Mouse (Mus musculus) frontal cortex, postnatal 36 days (tissue): Measurements from ENCODE around the gene Veph1.

Source experiments
- DNase-seq, 2 experiments: peaks; one replicate each; pipeline ENCODE4 v3.0.0; 2022; ENCODE audit warnings: low spot score in 2 of 2

The Veph1 gene

GRCm38 (mm10) chr3:66224931-66225537 is 71.6 kb downstream of the Veph1 start:
- DNase-seq, result no peak

- DNase-seq, result no peak
Observed at GRCm38 (mm10) chr3:66221243-66221611, 75.4 kb downstream of the Veph1 start.

DNA sequence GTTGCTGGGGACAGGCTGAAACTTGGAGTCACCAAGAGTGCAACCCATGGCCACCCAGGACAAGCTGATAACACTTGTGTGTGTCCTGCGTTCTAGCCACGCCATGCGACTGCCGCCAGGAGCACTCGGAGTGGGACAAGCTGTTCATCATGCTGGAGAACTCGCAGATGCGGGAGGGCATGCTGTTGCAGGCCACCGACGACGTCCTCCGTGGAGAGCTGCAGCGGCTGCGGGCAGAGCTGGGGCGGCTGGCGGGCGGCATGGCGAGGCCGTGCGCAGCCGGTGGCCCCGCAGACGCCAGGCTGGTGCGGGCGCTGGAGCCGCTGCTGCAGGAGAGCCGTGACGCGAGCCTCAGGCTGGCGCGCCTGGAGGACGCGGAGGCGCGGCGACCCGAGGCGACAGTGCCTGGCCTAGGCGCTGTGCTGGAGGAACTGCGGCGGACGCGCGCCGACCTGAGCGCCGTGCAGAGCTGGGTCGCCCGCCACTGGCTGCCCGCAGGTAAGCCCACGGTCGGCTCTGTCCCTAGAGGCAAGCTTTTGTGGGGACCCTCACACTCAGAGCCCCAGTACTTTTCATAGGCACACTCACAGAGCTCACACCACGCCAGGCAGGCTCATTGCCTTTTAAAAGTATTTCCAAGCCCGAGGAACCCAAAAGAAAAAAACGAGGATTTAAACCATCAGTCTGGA is 75.9 kb downstream of the Veph1 start:
- peak; percentile 47 for DNase-seq

DNA sequence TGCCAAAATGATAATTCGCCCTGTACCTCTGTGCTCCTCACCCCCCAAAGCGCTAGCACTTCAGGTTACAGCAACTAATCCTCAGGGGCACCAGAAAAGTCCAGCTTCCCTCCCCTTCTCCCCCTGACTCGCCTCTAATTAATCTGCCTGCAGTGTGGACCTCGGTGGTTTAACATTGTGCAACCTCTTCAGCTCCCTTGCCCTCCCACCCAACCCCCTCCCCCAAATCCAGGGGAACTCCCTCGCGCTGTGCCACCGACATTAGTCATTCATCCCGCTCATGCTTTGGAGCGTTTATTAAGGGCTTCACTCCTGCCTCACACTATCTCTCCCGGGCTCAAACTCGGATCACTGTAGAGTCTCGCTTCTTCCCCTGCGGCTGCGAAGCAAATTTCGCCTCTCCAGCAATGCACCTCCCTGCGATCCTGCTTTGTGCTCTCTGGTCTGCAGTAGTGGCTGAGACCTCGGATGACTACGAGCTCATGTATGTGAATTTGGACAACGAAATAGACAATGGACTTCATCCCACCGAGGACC is 76.9 kb downstream of the Veph1 start, which contains the start of gene Ptx3:
Ptx3 (plus strand) TSS at position 256 of the 537 bp plus-strand sequence.
- no peak for DNase-seq

DNA sequence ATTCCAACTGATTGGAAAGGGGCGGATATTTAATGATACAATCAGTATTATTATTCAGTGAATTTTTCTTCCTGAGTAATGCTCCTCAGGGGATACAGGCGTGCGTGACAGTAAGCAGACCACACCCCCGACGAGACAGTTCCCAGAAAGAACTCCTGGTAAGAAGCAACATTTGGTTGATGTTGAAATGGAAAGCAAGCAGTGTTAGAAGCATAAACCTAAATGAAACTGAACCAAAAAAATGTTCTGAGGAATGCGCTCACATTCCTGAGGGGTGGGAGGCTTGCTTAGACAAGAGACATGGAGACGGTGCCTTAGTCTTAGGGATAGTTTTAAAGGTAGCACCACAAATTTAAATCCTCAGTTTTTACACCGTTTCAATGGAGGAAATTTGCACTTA is 80.9 kb downstream of the Veph1 start:
- no peak for DNase-seq

- no peak for DNase-seq
Observed at GRCm38 (mm10) chr3:66213524-66213923, 83.1 kb downstream of the Veph1 start.

DNA sequence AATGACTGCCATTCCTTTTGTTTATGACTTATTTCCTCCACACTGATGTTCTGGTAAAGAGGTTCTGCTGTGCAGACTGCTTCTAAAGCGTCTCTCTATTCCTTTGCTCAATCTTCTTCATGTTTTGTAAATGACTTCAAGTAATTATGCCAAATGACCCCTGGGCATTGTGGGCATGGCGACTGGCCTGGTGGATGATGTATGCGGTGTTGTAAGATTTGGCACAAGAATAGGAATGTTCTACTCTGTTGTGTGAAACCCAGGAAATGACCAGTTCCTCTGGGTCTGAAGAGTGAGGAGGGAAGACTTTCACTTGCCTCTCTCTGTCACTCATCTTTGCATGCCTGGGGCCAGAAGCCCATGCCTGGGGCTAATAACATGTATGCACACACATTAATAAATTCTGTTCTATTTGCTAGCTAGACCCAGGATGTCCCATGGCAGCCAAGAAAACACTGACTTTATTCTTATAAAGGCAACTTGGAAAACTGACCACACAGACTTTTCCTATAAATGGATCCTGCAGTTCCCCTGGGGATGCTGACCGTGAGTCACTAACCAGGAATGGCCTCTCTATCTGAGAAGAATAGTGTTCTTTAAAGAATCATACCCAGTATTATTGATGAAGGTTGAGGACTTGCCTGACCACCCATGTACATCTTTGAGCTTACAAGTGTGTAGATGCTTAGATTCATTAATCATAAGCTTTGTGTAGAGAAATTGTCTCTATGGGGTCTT is 87.6 kb downstream of the Veph1 start:
- DNase-seq, result no peak

GRCm38 (mm10) chr3:66193910-66194562 is 102.6 kb downstream of the Veph1 start:
- no peak for DNase-seq

DNA sequence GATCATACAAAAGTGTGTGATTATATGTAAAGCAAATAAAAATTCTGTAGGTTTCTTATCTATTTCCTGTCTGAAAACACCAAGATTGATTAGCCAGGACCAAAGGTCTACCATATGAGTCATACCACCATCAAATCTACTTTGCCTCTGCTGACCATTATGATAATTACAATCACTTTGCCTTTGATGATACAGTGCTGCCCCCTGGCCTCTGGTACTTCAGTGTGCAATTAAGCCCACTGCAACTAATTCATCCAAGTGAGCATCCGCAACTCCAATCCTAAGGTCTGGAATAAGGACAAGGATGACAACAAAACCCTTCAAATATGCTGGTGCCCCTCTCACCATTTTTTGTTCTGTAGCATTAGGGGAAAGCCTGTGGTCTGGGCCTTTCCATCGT is 117.0 kb downstream of the Veph1 start:
- DNase-seq, result no peak

DNA sequence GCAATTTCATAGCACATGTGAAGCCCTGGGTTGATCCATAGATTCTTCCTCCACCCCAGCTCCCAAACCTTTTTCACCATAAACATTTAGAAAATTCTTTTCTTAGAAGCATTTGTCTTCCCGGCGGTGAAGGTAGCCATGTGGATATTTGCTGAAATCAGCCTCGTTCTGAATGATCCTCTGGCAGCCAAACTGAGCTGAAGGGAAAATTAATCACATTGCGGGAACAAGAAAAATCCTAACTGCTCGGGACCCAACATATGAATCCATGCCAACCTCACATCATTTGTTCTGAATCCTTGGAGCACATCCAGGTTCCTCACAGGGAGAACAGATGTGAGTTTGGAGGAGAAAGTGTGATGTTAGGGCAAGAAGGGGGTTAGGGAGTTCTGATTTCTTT is 123.7 kb downstream of the Veph1 start:
- DNase-seq, result peak in 1 of 2 experiments; percentile 2

DNA sequence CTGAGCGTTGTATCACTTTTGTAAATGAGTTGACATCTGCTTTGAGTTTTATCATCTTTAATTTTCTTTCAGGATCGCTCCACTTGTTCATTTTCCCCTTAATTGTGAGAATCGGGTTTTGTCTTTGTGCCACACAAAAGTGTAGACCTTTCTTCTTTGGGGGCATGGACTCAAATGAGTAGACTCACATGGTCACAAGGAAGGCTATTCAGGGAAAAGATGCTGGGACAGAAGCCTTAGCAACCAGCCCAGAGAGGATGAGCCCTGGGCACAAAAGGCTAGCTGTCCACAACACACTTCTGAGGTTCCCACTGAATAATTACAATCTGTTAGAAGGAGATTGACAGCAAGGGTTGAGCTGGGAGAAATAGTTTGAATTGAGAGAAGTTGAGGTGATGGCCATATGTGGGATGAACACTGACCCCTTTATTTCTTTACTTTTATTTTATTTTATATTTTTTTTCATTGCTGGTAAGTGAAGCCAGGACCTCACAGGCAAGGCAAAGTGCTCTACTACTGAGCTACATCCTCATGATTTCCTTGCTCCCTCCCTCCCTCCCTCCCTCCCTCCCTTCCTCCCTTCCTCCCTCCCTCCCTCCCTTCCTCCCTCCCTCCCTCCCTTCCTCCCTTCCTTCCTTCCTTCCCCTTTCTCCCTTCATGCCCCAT is 126.6 kb downstream of the Veph1 start:
- no peak for DNase-seq

DNA sequence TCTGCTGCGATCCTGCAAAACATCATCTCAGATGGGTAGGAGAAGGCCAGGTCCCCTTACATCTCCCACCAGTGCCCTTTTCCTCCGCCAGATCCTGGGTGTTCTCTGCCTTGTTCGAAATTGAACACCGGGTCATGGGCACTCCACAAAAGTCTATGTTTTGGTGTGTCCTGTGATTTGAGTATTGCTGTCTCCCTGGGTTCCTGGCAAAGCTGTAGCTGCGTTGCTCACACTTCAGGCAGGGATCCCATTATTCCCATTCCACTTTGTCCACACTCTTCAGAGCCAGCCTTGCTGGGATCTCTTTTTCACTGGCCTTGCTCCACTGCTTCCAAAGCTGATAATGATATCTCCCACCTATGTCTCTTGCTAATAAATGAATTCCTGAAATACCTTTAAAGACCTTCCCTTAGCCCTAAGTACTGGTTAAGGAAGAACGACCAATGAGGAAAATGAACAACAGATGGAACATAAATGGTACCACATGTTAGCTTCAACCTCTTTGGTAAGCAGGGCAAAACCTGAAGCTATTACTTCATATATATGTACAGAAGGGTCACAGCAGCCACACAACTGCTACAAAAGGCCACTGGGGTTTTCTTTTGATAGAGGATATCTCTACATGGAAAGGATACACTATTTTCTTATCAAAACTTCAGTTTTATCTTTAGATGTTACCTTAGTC is 129.9 kb downstream of the Veph1 start:
- no peak for DNase-seq

DNA sequence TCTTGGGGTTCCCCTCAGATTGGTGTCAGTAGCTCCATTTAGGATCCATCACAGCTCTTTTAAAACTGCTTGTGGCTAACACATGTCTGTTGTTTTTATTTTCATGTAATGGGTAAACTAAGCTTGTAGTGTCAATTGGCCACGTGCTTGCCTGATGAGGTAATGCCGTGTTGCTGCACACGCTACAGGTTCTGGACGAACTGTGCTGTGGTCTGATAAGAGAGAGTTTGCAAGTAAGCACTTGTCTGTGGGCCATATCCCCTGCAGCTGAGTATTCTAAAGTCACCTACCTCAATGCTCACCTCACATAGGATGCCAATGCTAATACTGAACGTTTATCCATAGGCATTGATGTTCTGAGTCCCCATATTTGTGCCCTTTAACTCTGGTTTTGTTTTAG is 131.6 kb downstream of the Veph1 start:
- DNase-seq, result no peak

DNA sequence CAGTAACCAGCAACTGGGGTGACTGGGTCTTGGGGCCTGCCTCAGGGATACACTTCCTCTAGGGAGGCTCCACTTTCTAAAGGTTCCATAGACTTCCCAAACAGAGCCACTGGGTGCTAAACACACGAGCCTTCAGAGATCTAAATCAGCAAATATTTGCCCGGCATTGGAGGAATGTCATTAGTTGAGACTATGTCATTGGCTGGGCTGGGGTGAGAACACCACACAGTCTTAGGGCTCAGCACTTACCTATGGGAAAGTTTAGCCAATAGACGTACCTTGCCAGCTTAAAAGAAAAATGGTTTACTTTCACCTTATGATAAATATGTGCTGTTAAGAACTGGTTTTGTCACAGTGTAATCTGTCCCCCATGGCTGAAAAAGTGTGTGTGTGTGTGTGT is 132.1 kb downstream of the Veph1 start:
- DNase-seq, result no peak

DNA sequence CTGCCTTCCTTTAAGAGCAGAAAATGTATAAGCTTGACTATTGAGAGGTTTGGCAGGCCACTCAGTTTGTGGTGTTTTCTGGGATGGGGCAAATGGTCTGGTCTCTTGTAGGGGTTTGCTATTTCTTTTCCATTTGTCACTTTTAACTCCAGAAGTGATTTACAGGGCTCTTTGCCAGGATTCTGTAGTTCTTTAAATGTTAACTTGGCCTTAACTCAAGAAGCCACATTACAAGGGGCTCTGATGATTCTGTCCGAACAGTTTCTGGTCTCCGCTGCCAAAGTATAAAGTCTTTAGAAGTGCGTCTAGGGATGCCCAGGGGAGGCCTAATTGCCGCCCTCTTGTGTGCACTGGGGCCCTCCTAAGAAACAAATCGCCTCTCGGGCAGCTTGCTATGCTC is 134.0 kb downstream of the Veph1 start:
- no peak for DNase-seq

DNA sequence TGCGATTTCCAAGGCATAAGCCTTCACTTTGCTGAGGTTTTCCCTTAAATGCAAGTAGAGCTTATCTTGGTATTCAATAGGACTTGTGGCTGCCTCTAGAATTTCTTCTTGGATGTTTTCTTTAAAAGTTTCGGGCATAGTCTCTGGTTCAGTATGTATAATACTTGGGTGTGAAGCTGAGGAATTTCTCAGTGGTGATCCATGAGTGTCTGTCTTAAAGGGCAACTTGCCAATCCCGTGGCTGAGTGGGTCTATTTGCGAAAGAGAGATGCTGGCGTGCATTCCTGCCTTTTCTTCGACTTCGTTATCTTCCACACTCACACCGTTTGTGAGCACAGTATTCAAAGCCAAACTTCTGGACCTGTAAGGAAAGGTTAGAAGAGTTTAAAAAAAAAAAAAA is 138.7 kb downstream of the Veph1 start:
- DNase-seq, result no peak

DNA sequence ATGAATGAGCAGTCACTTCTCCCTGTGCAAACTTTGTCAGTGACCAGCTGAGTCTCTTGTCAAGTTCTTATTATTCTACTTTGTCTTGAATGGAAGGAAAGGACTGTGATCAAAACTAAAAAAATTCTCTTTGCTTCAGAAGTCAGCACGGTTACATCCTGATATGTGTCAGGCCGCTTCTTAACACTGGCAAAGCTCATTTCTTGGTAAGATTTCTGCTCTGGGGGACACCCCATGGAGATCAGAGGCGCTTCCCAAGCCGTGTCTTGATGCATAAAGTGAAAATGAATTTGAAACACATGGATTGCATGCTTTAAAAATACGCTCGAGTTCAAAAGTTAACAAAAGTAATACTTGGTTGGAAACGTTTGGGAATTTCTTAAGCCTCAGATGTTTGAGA is 159.0 kb downstream of the Veph1 start:
- DNase-seq, result no peak

DNA sequence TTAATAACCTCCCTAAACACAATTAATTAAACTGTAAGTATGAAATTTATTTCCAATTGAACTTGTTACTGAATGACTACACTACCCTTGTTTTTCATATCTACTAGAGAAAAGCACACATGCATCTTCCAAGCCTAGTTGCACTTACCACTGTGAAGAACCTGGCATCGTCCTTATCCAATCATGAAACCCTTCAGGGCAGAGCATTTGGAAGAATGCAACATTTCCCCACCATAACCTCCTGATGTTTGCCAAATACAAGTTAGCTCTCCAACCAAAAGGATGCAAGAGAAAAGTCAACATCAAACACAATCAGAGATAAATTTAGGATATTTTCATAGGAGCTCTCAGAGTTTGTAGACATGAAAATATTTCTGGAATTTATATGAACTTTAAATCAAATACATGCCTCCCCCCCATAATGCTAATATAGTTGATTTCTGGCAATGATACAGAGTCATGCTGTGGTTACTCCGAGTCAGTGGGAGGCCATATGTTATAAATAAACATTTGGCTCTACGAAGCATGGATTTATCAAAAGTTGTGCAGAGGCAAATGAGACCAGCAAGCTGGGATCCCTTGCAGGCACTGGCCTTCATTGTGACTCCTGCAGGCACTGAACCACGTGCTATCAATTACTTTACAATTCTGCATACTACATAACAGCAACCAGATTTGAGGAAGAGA is 165.2 kb downstream of the Veph1 start:
- no peak for DNase-seq

DNA sequence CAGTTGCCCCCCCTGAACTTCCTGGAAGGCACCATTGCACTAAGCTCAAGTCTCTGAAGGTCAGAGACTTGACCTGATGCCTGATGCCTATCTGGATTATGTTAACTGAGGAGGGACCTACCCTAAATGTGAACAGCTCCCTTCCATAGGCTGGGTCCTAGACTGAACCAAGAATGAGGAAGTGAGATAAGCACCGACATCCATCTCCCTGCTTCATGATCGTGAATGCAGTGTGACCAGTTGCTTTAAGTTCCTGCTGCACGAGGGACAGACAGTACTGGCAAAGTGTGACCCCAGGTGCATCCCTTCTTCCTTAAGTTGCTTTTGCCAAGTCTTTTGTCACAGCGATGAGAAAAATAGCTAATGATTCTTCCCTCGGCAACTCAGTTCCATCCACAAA is 166.9 kb downstream of the Veph1 start:
- DNase-seq, result no peak

- no peak for DNase-seq
Observed at GRCm38 (mm10) chr3:66105493-66105892, 191.1 kb downstream of the Veph1 start.

DNA sequence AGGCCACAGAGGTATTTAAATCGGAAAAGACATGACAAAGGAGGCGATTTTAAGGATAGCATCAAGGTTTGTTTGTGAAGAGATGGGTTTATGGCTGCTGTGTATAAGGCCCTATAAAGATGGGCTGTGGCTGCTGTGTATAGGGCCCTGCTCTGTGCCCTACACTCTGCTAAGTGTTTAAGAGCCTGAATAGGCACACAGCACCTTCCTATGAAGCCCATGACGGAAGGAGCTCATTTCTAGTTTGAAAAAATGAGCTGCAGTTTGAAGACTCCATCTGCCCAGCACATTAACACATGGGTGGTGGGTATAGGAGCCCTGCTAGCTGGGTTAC is 194.1 kb downstream of the Veph1 start:
- DNase-seq, result no peak
